Mouse (Mus musculus): ENCODE data around the gene Arid4a. TPM values are rescaled to one million over a fixed set of nuclear protein-coding genes. Genes with fewer than 3 reads are reported as not detected.

Gene Arid4a
- polyA plus RNA-seq, 1 experiment from 2014 or later: 42.9 TPM

DNA sequence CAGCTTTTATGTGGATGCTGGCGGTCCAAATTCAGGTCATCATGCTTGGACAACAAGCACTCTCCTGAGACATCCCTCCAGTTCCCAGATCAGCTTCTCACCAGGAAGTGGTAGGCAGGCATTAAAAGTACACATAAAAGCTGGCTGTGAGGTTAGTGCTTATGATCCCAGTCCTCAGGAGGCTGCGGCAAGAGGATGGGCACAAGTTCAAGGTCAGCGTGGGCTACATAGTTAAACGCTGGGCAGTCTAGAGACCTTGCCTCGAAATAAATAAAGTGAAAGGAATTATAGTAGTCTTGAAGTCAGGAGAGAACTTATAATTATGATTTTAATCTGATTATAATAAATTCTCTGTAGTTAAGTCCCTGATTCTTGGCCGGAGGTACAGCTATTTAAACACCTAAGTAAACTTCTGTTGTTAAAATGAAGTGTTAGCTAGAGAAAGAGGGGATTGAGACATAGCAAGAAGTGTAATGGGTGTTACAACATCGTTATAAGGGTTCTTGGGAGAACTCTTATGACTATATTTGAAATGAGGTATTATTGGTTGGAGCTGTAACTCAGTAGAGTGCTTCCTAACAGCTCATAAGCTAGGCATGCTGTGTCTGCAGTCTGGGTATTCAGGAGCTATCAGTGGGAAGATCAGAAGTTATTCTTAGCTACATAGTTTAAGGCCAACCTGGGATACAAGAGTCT lies 30.8 kb upstream of the Arid4a start:
- Histone ChIP-seq H3K36me3 (peaks cover 87% of the 10 kb centered on the region), H3K9me3 (no peaks in the 10 kb centered on the region), H3K27me3 (no peaks in the 10 kb centered on the region), H3K9ac (no peak overlapping the region), H3K27ac (no peak overlapping the region), H3K4me2 (replicated peaks) (no peak overlapping the region), H3K4me3 (no peak overlapping the region), H3K4me1 (no peaks in the 10 kb centered on the region)
- ATAC-seq (ENCODE audit: low FRiP score, low read depth): no peak
- WGBS: 94% methylated on average over 7 of the region's 7 CpGs

DNA sequence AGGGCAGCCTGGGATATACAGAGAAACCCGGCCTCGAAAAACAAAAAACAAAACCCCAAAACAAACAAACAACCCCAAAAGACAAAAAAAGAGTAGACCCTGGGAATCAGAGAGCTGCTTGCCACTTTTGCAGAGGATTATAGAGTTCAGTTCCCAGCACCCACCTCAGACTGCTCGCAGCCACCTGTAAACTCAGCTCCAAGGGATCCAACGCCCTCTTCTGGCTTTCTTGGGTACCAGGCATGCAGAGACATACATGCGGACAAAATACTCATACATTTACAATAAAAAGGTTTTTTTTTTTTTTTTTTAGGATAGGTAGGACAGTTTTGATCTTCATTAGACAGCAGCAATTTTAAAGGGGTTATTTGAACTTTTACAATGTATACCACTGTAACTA lies 18.6 kb upstream of the Arid4a start:
- no peak overlapping the region for H3K9ac ChIP-seq
- ATAC-seq (ENCODE audit: low FRiP score, low read depth): no peak
- H3K4me1 ChIP-seq: peaks cover 13% of the 10 kb centered on the region
- H3K9me3 ChIP-seq: no peaks in the 10 kb centered on the region
- H3K36me3 ChIP-seq: peaks cover 61% of the 10 kb centered on the region
- H3K27me3 ChIP-seq: no peaks in the 10 kb centered on the region
- H3K4me2 ChIP-seq (replicated peaks): no peak overlapping the region
- whole genome bisulfite sequencing: 92% methylated on average over 5 of the region's 5 CpGs
- H3K4me3 ChIP-seq: no peak overlapping the region
- no peak overlapping the region for H3K27ac ChIP-seq

DNA sequence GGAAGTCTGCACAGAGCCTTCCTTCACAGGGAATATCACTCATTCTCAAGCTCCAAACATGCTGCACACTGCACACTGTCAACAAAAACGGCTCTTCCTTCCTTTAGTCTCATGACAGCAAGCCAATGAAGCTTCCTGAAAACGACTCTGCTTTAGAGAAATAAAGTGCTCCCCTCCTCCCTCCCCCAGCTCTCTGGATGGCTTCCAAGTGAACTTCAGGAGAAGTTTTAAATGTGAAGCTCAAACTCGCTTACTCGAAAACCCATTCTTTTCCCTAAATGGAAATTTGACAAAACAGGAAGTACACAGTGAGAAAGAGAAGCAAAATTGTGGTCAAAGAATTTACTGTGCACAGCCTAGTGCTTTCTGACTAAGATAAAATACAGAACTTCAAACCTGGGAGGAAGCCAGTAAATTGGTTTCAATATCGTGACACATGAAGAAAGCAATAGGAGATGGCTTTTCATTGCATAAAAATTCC lies 16.3 kb upstream of the Arid4a start:
- ATAC-seq (ENCODE audit: low FRiP score, low read depth): no peak
- H3K36me3 ChIP-seq: peaks cover 54% of the 10 kb centered on the region
- 45% methylated on average over 5 of the region's 5 CpGs for WGBS
- H3K9me3 ChIP-seq: no peaks in the 10 kb centered on the region
- no peak overlapping the region for H3K4me2 ChIP-seq (replicated peaks)
- H3K4me3 ChIP-seq: no peak overlapping the region
- H3K27ac ChIP-seq: peak overlapping the region; percentile 63
- H3K27me3 ChIP-seq: no peaks in the 10 kb centered on the region
- peaks cover 13% of the 10 kb centered on the region for H3K4me1 ChIP-seq
- H3K9ac ChIP-seq: no peak overlapping the region

DNA sequence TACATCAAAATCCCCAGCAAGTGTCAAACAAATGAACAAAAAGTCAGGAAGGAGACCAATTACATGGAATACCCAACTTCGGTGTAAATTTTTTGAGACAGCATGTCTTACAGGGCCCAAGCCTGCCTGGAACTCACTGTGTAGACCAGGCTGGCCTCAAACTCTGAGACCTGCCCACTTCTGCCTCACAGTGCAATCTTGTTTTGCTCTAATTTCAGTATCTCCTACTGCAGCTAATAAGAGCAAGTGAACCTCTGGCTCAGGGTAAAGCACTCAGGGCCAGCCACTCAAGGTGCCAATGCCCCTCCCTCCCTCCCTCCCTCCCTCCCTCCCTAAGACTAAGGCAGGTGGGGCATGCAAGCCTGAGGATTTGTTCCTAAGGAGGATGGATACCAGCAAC lies 15.4 kb upstream of the Arid4a start:
- Histone ChIP-seq H3K4me3 (no peak overlapping the region), H3K4me1 (peaks cover 13% of the 10 kb centered on the region), H3K9me3 (no peaks in the 10 kb centered on the region), H3K9ac (no peak overlapping the region), H3K36me3 (peaks cover 55% of the 10 kb centered on the region), H3K27ac (no peak overlapping the region), H3K27me3 (no peaks in the 10 kb centered on the region), H3K4me2 (replicated peaks) (no peak overlapping the region)
- ATAC-seq (ENCODE audit: low FRiP score, low read depth): no peak
- 89% methylated on average over 1 of the region's 1 CpGs for WGBS

DNA sequence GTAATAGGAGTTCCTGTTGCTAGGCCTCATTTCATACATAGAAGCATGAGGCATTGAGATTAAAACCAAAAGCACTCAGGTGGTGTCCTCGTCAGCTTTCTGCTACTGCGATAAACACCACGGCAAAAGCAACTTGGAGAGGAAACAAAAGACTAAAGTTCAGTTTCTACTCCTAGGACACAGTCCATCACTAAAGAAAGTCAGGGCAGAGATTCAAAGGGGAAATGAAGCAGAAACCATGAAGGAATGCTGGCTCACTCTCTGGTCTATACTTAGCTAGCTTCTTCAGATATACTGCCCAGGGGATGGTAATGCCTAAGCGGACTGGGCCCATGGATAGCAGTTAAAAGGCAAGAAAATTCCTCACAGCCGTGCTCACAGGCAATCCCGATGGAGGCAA lies 14.3 kb upstream of the Arid4a start:
- Histone ChIP-seq H3K4me2 (replicated peaks) (no peak overlapping the region), H3K27me3 (no peaks in the 10 kb centered on the region), H3K4me1 (peaks cover 13% of the 10 kb centered on the region), H3K36me3 (peaks cover 55% of the 10 kb centered on the region), H3K27ac (no peak overlapping the region; the same call in 1 of the 2 replicates), H3K9me3 (no peaks in the 10 kb centered on the region), H3K9ac (no peak overlapping the region), H3K4me3 (no peak overlapping the region)
- WGBS: 73% methylated on average over 6 of the region's 6 CpGs
- no peak for ATAC-seq (ENCODE audit: low FRiP score, low read depth)

DNA sequence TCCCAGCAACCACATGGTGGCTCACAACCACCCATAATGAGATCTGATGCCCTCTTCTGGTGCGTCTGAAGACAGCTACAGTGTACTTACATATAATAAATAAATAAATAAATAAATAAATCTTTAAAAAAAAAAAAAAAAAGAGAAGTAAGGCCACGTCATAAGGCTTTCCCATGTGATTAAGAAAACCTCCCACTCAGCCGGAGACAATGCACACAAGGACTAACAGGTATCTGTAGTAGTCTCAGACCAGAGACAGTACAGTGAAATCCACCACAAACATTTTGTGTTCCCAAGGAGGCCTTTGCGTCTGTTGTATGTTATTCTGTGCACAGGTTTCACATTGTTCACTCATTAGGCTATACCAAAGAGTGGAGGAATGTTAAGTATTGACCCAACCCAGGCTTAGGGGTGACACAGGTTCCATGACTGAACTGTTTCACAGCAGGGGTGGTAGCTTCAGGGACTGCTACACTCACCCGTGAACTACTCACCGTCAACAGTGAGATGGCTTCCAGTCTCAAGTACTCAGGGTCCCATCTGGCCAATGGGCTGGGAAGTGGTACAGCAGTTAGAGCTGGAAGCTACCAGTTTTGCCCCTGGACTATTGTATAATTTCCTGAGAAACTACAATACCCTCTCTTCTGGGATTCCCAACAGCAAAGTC lies 11.9 kb upstream of the Arid4a start:
- no peak for ATAC-seq (ENCODE audit: low FRiP score, low read depth)
- peaks cover 63% of the 10 kb centered on the region for H3K36me3 ChIP-seq

DNA sequence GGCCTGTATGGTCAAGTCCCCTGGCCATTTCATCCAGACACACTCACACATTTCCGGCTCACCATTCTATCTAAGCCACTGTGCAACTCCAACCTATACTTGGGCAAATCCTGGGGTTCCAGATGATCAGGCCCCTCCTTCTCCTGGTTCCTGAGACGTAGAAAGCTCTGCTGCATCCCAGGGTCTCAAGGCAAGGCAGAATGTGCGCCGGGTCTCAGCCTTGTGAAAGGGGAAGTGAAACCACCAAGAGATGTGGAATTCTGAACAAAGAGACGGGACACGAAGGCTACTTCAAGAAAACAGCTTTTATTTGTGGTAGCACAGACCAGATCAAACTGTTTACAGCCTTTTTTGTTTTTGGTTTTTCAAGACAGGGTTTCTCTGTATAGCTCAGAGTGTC lies 9.6 kb upstream of the Arid4a start:
- WGBS: 92% methylated on average over 6 of the region's 6 CpGs
- Histone ChIP-seq H3K4me3 (no peak overlapping the region), H3K36me3 (peaks cover 69% of the 10 kb centered on the region), H3K4me2 (replicated peaks) (no peak overlapping the region), H3K9ac (no peak overlapping the region), H3K27ac (no peak overlapping the region), H3K9me3 (no peaks in the 10 kb centered on the region), H3K27me3 (no peaks in the 10 kb centered on the region), H3K4me1 (peaks cover 6% of the 10 kb centered on the region; the same call in 1 of the 2 replicates)
- ATAC-seq (ENCODE audit: low FRiP score, low read depth): no peak

More for the DNA sequence above, 11.9 kb upstream of the Arid4a start:
- no peak overlapping the region for H3K9ac ChIP-seq
- no peaks in the 10 kb centered on the region for H3K9me3 ChIP-seq
- H3K27ac ChIP-seq: no peak overlapping the region
- H3K4me2 ChIP-seq (replicated peaks): no peak overlapping the region
- H3K4me1 ChIP-seq: peaks cover 13% of the 10 kb centered on the region
- no peak overlapping the region for H3K4me3 ChIP-seq
- no peaks in the 10 kb centered on the region for H3K27me3 ChIP-seq
- WGBS: 87% methylated on average over 5 of the region's 6 CpGs

DNA sequence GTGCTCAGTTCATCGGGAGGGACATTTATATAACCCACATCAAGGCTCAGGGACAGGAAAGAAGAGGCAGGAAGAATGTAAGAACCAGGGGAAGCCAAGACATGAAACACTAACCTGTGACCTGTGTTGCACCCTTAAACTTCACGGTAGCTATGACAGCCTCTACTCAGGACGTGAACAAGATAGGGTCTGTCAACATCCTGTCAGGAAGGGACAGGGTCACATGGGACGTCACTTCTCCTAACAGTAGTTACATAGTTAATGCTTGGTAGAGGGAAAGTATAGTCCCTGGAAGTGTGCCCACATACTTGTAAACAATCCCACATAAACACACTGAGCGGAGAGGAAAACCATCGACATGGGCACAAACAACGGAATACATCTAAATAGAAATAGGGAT lies 8.9 kb upstream of the Arid4a start:
- H3K9me3 ChIP-seq: no peaks in the 10 kb centered on the region
- H3K4me2 ChIP-seq (replicated peaks): no peak overlapping the region
- H3K9ac ChIP-seq: no peak overlapping the region
- ATAC-seq (ENCODE audit: low FRiP score, low read depth): no peak
- WGBS: 89% methylated on average over 7 of the region's 7 CpGs
- peaks cover 2% of the 10 kb centered on the region for H3K4me1 ChIP-seq
- no peak overlapping the region for H3K4me3 ChIP-seq
- H3K27ac ChIP-seq: no peak overlapping the region
- peaks cover 72% of the 10 kb centered on the region for H3K36me3 ChIP-seq
- no peaks in the 10 kb centered on the region for H3K27me3 ChIP-seq

DNA sequence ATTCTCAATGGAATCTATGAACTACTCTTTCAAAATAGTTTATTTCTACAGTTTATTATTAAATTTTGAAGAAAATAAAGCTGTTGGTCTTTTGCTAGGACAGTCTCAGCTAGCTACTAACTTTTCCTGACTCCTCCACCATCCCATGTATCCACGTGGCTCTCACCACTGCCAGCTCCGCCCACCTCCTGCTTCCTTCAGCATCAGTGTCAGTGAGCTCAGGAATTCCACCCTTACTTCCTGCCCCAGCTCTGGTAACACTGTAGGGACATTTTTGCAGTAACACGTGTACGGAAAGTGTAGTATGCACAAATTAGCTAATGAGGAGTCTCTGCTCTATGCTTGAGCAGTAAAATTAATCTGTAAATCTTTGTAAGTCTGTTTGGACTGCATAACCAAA lies 6.0 kb upstream of the Arid4a start:
- peaks cover 21% of the 10 kb centered on the region for H3K4me1 ChIP-seq
- H3K4me3 ChIP-seq: no peak overlapping the region
- H3K9me3 ChIP-seq: no peaks in the 10 kb centered on the region
- no peak overlapping the region for H3K27ac ChIP-seq
- ATAC-seq (ENCODE audit: low FRiP score, low read depth): no peak
- no peaks in the 10 kb centered on the region for H3K27me3 ChIP-seq
- no peak overlapping the region for H3K9ac ChIP-seq
- peaks cover 67% of the 10 kb centered on the region for H3K36me3 ChIP-seq
- no peak overlapping the region for H3K4me2 ChIP-seq (replicated peaks)
- WGBS: 53% methylated on average over 4 of the region's 4 CpGs

DNA sequence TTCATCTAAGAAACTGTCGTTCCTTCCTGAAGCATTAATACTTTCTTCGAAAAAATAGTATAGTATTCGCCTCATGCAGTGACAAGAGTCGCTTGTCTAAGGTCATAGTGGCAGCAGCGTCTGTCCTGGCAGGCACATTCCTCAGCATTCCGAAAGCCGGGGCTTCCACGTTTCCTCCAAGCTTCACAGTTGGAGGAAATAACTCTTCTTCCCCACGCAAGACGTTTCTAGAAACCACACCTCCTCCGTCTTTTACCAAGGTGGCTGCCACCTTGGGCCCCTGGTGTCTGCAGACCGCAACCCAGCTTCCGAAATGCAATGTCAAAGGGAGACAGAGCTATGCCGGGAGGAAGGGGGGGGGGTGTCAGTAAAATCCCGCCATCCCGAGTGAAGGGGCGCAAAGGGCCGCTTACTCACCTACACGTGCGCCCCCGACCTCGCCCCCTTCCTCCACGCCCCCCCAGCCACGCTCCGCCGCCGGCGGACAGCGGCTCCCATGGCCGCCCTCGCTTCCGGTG lies 886 bp upstream of the Arid4a start:
- H3K4me3 ChIP-seq: peak overlapping the region; percentile 76
- WGBS: under 1% methylated on average over 30 of the region's 32 CpGs
- no peaks in the 10 kb centered on the region for H3K27me3 ChIP-seq
- peaks cover 26% of the 10 kb centered on the region for H3K36me3 ChIP-seq
- H3K27ac ChIP-seq: peak overlapping the region; percentile 94
- ATAC-seq (ENCODE audit: low FRiP score, low read depth): peak; percentile 66; the same call in 1 of the 2 replicates
- no peaks in the 10 kb centered on the region for H3K9me3 ChIP-seq
- peak overlapping the region; percentile 86 for H3K4me2 ChIP-seq (replicated peaks)
- H3K9ac ChIP-seq: peak overlapping the region; percentile 79
- H3K4me1 ChIP-seq: peaks cover 33% of the 10 kb centered on the region

DNA sequence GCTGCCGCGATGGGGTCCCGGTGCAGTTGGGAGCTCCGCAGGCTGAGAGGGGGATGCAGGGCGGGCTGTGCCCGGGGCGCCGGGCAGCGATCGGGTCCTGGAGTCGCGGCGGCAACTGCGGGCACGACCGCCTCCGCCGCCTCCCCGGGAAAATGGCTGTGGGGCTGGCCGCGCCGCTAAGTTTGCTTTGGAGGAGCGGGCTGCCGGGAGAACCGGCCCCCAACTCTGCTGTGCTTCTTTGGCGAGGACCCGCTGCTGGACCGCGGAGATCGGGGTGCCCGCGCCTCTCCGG lies 367 bp downstream of the Arid4a start:
- Histone ChIP-seq H3K27ac (peak overlapping the region; percentile 98), H3K27me3 (no peaks in the 10 kb centered on the region), H3K4me3 (peak overlapping the region; percentile 97), H3K36me3 (peaks cover 34% of the 10 kb centered on the region), H3K9ac (peak overlapping the region; percentile 93), H3K4me2 (replicated peaks) (peak overlapping the region; percentile 74), H3K9me3 (no peaks in the 10 kb centered on the region), H3K4me1 (peaks cover 33% of the 10 kb centered on the region)
- no peak; the same call in 1 of the 2 replicates for ATAC-seq (ENCODE audit: low FRiP score, low read depth)
- under 1% methylated on average over 33 of the region's 33 CpGs for WGBS

DNA sequence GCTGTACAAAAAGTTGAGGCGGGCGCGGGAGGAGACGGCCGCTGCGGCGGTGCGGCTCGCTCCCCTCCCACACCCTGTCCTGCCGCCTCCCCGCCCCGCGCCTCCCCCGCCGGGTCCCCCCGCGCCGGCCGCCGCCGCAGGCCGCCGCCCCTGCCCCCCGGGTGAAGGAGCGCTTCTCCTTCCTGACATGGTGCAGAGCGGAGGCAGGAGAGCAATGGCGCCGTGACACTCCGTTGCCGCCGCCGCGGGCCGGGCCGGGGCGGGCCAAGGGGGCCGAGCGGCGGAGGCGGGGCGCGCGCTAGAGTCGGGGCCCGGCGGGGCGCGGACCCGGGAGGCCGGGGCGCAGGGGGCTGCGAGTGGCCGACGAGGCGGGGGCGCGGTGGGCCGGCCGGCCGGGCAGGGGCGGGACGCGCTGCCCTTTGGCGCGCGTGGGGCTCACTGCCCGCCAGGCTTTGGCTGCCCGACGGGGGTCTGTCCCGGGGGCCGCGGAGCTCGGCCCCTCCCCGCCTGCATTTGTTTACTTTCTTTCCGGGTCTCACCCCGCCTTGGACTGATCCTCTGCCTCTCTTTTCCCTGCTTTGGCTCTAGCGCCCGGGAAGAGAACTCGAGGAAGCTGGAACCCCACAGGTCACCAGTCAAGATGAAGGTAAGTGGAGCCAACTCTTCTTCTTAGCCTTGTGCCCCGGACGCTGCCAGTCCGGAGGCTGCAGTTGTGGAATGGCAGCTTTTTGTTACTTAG lies 882 bp downstream of the Arid4a start:
- H3K27me3 ChIP-seq: no peaks in the 10 kb centered on the region
- H3K9ac ChIP-seq: peak overlapping the region; percentile 93
- under 1% methylated on average over 49 of the region's 82 CpGs for WGBS
- no peak for ATAC-seq (ENCODE audit: low FRiP score, low read depth)
- no peaks in the 10 kb centered on the region for H3K9me3 ChIP-seq
- H3K36me3 ChIP-seq: peaks cover 38% of the 10 kb centered on the region
- H3K4me3 ChIP-seq: peak overlapping the region; percentile 97
- H3K27ac ChIP-seq: peak overlapping the region; percentile 98
- peaks cover 33% of the 10 kb centered on the region for H3K4me1 ChIP-seq
- peak overlapping the region; percentile 74 for H3K4me2 ChIP-seq (replicated peaks)

All from limb, embryonic 13.5 days (tissue).